Mouse (Mus musculus): ENCODE measurements at regions not wholly inside any gene's neighbourhood (a gene's known extent, or its start where the extent isn't known, plus 50 kb on each side); places are given as distances from the start of the nearest gene placed in this dataset.

DNA sequence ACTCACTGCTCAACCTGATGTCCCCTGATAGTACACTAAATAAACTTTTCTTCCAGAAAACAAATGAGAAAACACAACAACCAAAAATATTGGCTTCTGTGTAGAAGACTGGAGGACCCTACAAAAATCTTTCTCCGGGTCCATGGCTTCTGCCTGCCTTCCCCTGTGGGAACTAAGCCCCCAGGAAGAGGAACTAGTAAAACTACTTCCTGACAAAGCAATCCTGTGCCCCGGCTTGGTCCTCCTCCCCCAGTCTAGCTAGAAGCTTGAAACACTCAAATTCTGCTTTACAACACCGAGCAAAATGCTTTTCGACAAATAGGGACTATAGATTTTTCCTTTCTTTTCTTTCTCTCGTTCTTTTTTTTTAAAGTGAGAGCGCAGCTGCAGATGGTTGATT, 51.3 kb upstream of the Mki67 start:
- TF ChIP-seq POLR2A (IDR thresholded peaks at IDR 0.05; ENCODE audit: borderline replicate concordance, extremely low read depth, low read depth, low read length) (no peak), CTCF (IDR thresholded peaks at IDR 0.05; ENCODE audit: insufficient read depth, low read length) (no peak)
- Histone ChIP-seq H3K4me1 (ENCODE audit: control insufficient read depth, insufficient read depth, low read length) (no peaks in the 10 kb centered on the region), H3K4me3 (replicated peaks; ENCODE audit: extremely low read depth, low read depth, low read length) (no peak overlapping the region)
- WGBS: 62% methylated on average over 6 of the region's 6 CpGs
- no peak for DNase-seq

DNA sequence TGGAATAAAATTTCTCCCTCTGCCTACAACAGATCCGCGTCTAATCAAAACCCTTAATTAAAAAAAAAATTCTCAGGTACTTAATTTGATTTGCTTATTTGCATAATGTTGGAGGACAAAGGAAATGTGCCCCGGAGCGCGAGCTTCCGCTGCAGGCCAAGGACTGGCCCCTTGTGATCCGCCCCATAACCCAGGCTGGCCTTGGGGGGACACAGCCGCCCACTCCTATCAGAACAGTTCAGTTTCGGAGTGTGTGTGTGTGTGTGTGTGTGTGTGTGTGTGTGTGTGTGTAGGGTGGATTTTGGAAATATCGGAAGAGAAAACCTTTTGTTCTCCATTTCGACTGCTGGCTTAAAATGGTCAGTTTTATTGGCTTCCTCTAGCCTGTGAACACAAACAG, 51.9 kb upstream of the Mki67 start:
- TF ChIP-seq CTCF (IDR thresholded peaks at IDR 0.05; ENCODE audit: insufficient read depth, low read length) (no peak), POLR2A (IDR thresholded peaks at IDR 0.05; ENCODE audit: borderline replicate concordance, extremely low read depth, low read depth, low read length) (no peak)
- WGBS: 87% methylated on average over 11 of the region's 11 CpGs
- H3K4me1 ChIP-seq (ENCODE audit: control insufficient read depth, insufficient read depth, low read length): no peaks in the 10 kb centered on the region
- no peak overlapping the region for H3K4me3 ChIP-seq (replicated peaks; ENCODE audit: extremely low read depth, low read depth, low read length)
- no peak for DNase-seq

DNA sequence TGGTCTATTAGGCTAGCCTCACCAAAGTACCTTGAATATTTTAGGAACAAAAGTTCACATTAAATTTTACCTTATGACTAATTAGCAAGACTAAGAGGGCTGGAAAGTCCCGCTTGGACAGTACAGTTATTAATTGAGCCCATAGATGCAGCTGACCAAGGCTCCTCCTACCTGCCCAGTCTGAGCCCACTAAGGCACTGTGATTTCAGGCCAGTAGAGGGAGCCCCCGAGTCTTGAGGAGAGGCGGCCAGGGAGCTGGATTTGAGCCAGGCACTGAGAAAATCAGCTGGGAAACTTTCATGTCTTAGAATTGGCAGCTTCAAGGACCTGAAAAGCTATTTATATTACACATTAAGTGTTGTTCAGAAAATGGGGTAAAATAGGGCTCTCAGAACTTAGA, 52.4 kb upstream of the Mki67 start:
- H3K4me1 ChIP-seq (ENCODE audit: control insufficient read depth, insufficient read depth, low read length): no peaks in the 10 kb centered on the region
- DNase-seq: peak; percentile 81
- 4% methylated on average over 3 of the region's 3 CpGs for WGBS
- TF ChIP-seq CTCF (IDR thresholded peaks at IDR 0.05; ENCODE audit: insufficient read depth, low read length): peak; percentile 75
- no peak for TF ChIP-seq POLR2A (IDR thresholded peaks at IDR 0.05; ENCODE audit: borderline replicate concordance, extremely low read depth, low read depth, low read length)
- no peak overlapping the region for H3K4me3 ChIP-seq (replicated peaks; ENCODE audit: extremely low read depth, low read depth, low read length)

DNA sequence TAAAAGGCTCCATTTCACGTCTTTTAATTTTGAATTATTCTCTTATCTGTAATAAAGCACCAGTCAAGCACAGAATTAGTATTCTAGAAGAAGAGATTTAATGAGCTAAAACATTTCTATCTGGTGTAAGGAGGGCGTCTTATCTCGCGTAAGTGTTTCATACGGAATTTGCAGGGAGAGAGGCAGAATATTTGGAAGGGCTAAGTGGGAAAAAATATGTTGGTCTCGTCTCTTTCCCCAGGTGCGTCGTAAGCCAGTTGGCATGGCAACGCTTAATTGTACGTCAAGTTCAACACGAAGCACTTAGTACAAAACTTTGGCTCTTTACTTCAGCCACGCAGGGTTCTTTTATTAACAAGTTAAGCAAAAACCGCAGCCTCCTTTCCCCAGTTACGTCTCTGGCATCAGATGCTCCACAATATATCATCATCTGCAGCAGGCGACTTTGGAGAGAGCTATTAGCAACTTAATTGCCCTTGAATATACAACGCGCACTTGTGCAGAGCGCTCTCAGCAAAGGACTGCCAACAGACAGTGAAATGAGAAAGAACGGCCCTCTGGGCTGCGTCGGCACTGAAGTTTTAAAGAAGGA, 53.0 kb upstream of the Mki67 start:
- 57% methylated on average over 21 of the region's 21 CpGs for WGBS

DNA sequence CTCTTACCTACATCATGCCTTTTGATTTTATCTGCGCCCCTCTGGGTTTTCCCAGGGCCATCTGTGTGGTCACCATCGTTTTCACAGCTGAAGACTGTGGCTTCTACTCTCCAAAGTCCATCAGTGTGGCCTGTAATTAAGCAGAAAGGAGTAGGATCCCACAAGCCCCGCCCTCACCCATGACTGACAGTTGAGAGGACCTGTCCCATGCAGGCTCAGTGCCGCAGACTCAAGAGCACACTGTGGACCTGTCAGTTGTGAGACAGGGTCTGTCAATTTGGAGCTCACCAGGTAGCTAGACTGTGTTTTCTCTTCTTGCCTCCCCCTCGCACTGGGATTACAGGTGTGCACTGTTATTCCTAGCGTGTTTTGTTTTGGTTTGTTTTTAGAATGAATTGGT, 53.9 kb upstream of the Mki67 start:
- H3K4me1 ChIP-seq (ENCODE audit: control insufficient read depth, insufficient read depth, low read length): no peaks in the 10 kb centered on the region
- H3K4me3 ChIP-seq (replicated peaks; ENCODE audit: extremely low read depth, low read depth, low read length): no peak overlapping the region
- WGBS: 66% methylated on average over 6 of the region's 6 CpGs
- DNase-seq: peak; percentile 11
- TF ChIP-seq POLR2A (IDR thresholded peaks at IDR 0.05; ENCODE audit: borderline replicate concordance, extremely low read depth, low read depth, low read length): no peak
- no peak for TF ChIP-seq CTCF (IDR thresholded peaks at IDR 0.05; ENCODE audit: insufficient read depth, low read length)

More for the DNA sequence above, 53.0 kb upstream of the Mki67 start:
- DNase-seq: no peak
- Histone ChIP-seq H3K4me1 (ENCODE audit: control insufficient read depth, insufficient read depth, low read length) (no peaks in the 10 kb centered on the region), H3K4me3 (replicated peaks; ENCODE audit: extremely low read depth, low read depth, low read length) (no peak overlapping the region)
- TF ChIP-seq POLR2A (IDR thresholded peaks at IDR 0.05; ENCODE audit: borderline replicate concordance, extremely low read depth, low read depth, low read length) (no peak), CTCF (IDR thresholded peaks at IDR 0.05; ENCODE audit: insufficient read depth, low read length) (no peak)

DNA sequence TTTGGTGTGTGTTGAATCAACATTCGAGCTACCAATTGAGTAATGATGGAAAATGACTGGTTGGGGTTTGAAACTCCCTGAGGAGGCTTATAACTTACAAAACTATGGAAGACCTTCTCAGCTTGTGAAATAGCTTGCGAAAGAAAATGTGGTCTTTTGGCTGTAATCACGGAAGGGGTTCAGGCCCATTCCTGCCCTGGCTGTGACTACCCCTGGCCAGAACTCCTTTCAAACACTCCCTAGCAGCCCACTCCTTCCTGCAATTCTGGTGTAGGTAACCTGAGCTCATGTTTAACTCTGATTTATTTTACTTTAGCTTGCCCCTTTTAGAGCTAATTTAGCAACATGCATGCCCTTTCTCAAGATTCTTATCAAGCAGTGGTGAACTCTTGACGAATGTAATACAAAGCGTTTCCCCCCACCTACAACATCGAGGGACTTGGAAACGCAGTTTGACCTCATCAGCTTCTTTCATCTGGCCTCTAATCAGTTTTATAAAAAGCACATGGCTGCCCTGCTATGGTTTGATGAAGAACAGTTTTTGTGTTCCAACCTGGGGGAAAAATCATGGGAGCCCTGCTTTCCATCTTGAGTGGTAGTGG, 59.8 kb upstream of the Mki67 start:
- H3K4me1 ChIP-seq (ENCODE audit: control insufficient read depth, insufficient read depth, low read length): no peaks in the 10 kb centered on the region
- TF ChIP-seq CTCF (IDR thresholded peaks at IDR 0.05; ENCODE audit: insufficient read depth, low read length) (no peak), POLR2A (IDR thresholded peaks at IDR 0.05; ENCODE audit: borderline replicate concordance, extremely low read depth, low read depth, low read length) (no peak)
- 55% methylated on average over 7 of the region's 7 CpGs for WGBS
- H3K4me3 ChIP-seq (replicated peaks; ENCODE audit: extremely low read depth, low read depth, low read length): no peak overlapping the region
- no peak for DNase-seq

DNA sequence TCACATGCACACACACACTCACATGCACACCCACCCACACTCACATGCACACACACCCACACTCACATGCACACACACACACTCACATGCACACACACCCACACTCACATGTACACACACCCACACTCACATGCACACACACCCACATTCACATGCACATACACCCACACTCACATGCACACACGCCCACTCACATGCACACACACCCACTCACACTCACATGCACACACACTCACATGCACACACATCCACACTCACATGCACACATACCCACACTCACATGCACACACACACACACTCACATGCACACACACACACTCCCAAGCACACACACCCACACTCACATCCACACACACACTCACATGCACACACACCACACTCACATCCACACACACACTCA, 74.0 kb upstream of the Mki67 start:
- WGBS: 88% methylated on average over 1 of the region's 1 CpGs
- Histone ChIP-seq H3K4me1 (ENCODE audit: control insufficient read depth, insufficient read depth, low read length) (no peaks in the 10 kb centered on the region), H3K4me3 (replicated peaks; ENCODE audit: extremely low read depth, low read depth, low read length) (no peak overlapping the region)
- TF ChIP-seq POLR2A (IDR thresholded peaks at IDR 0.05; ENCODE audit: borderline replicate concordance, extremely low read depth, low read depth, low read length): no peak
- no peak for TF ChIP-seq CTCF (IDR thresholded peaks at IDR 0.05; ENCODE audit: insufficient read depth, low read length)
- no peak for DNase-seq

DNA sequence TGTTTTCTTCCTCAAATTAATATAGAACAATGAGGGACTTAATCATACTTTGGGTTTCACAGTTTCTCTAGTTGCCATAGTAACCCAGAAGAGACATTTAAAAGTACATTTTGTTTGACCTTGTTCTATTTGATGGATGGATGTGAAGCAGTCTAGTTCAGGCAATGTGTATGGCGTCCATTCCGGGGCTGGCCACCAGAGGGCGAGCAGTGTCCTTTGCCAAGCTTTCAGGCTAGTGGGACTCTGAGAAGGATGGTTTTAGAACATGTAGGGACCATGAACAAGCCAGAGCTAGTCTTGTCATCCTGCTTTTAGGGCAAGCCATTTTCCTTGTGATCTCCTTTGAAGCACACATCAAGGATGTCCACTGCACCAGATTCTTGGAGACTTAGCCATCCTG, 74.8 kb upstream of the Mki67 start:
- DNase-seq: peak; percentile 59
- H3K4me3 ChIP-seq (replicated peaks; ENCODE audit: extremely low read depth, low read depth, low read length): no peak overlapping the region
- peak; percentile 93 for TF ChIP-seq CTCF (IDR thresholded peaks at IDR 0.05; ENCODE audit: insufficient read depth, low read length)
- TF ChIP-seq POLR2A (IDR thresholded peaks at IDR 0.05; ENCODE audit: borderline replicate concordance, extremely low read depth, low read depth, low read length): peak; percentile 14; the same call in 1 of the 2 replicates
- WGBS: 4% methylated on average over 3 of the region's 3 CpGs
- H3K4me1 ChIP-seq (ENCODE audit: control insufficient read depth, insufficient read depth, low read length): no peaks in the 10 kb centered on the region

DNA sequence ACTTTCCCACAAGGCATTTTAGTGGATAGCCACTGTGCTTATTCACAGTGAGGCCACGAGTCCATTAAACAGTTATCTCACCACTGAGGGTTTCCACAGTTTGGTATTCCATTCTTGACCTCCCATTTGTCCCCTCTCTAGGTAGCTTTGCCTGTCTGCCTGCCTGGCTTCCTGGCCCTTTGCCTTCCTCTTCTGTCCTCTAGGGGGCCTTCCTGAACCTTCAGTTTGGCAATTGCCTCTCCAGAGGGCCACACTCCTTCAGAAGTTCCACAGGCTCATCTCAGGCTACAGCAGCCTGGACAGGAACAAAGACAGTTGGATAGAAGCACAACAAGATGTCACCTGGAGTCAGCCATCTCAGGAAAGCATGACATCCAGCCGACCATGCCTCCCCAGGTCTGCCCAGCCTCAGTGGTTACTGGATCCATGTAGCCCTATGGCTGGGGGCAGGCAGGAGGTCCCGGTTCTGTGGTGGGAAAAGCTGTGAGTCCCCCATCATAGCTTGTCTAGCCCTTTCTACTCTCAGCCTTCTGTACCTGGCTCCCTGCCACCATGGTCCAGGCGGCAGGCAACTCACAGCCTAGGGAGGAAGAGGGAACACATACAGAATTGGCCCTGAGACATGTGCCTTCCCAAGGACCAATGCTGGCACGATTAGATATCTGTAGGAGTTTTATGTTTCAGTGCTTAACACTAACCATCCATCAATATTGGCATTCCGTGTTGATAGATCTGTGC, 76.0 kb upstream of the Mki67 start:
- WGBS: 65% methylated on average over 6 of the region's 6 CpGs
- H3K4me3 ChIP-seq (replicated peaks; ENCODE audit: extremely low read depth, low read depth, low read length): no peak overlapping the region
- TF ChIP-seq POLR2A (IDR thresholded peaks at IDR 0.05; ENCODE audit: borderline replicate concordance, extremely low read depth, low read depth, low read length) (no peak), CTCF (IDR thresholded peaks at IDR 0.05; ENCODE audit: insufficient read depth, low read length) (no peak)
- DNase-seq: no peak
- H3K4me1 ChIP-seq (ENCODE audit: control insufficient read depth, insufficient read depth, low read length): no peaks in the 10 kb centered on the region

DNA sequence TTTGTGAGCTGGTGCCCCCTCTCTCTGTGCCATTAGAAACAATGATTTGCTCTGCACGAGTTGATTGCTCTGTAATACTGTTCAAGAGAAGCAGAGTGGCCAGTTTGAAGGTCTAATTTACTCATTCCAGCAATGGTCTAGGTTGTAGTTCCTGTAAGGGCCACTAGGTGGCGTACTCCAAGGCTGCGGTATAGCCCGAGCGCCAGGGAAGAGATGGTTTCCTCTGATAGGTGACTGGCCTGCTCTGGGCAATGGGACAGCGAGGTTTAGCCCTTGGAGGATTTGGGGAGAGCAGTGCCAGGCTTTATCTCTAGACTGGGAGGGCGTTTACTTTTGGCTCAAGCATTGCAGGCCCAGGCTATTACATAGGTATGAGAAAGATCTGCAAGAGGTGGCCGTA, 76.8 kb upstream of the Mki67 start:
- DNase-seq: peak; percentile 25
- 35% methylated on average over 8 of the region's 8 CpGs for WGBS
- TF ChIP-seq POLR2A (IDR thresholded peaks at IDR 0.05; ENCODE audit: borderline replicate concordance, extremely low read depth, low read depth, low read length) (no peak), CTCF (IDR thresholded peaks at IDR 0.05; ENCODE audit: insufficient read depth, low read length) (peak; percentile 63)
- no peaks in the 10 kb centered on the region for H3K4me1 ChIP-seq (ENCODE audit: control insufficient read depth, insufficient read depth, low read length)
- no peak overlapping the region for H3K4me3 ChIP-seq (replicated peaks; ENCODE audit: extremely low read depth, low read depth, low read length)

All from lung, adult 2 months (tissue).